Comparison of ENCODE assay signal across 15 mouse cellular contexts in the genomic region with DNA sequence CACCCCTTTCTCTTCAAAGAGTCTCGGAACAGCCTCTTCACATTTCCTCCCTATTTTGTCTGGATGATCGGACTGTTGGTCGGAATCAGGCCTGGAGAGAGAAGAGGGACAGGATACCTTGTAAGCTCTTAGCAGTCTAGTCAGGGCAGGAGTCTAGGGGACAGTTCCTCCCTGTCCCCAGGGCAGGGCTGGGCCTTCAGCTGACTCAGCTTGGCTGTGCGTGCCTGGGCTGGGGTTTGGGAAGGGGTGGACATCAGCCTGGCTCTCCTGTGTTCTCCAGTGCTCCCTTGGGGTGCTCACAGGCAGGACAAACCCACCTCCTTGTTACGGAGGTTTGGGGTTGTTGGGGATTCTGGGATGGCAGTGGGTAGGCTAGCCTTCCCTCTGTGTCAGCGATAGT. TPM values are rescaled to one million over a fixed set of nuclear protein-coding genes. Genes with fewer than 3 reads are reported as not detected.
DNase-seq lines count a peak whose midpoint lies in the region; ATAC-seq and TF ChIP-seq lines count a peak whose summit lies in the region.
"Had no signal": no experiment of that assay in that cellular context is flagged by ENCODE, and none has a peak within 500 bp of the region (broad histone marks: within the 10 kb centered on the region; RNA-seq: fewer than 3 reads in every experiment).

No protein-coding gene starts in this region.

- H3K27ac ChIP-seq in kidney, embryonic 15.5 days = 0 out of 2 replicates have a peak overlapping the region, but pooled peaks have one; percentile 54
- peak overlapping the region; percentile 71 for H3K27ac ChIP-seq in lung, postnatal 0 days (ENCODE audit: low read length)
- H3K27ac ChIP-seq in liver, embryonic 16.5 days (ENCODE audit: low read length) = peak overlapping the region; percentile 75
- H3K27ac ChIP-seq: forebrain, embryonic 15.5 days; hindbrain, embryonic 15.5 days had no signal

- 0 out of 2 replicates have a peak overlapping the region, but pooled peaks have one; percentile 10 for H3K9ac ChIP-seq in kidney, embryonic 15.5 days
- no peak overlapping the region for H3K9ac ChIP-seq in lung, postnatal 0 days (replicated peaks; ENCODE audit: low read depth)
- no peak overlapping the region for H3K9ac ChIP-seq in liver, embryonic 16.5 days (ENCODE audit: low read depth, low read length)
- H3K9ac ChIP-seq: forebrain, embryonic 15.5 days; hindbrain, embryonic 15.5 days had no signal

- no peak overlapping the region; the same call in 1 of the 2 replicates for H3K4me3 ChIP-seq in kidney, embryonic 15.5 days (replicated peaks)
- no peak overlapping the region for H3K4me3 ChIP-seq in lung, postnatal 0 days (ENCODE audit: low read depth, low read length)
- no peak overlapping the region for H3K4me3 ChIP-seq in liver, embryonic 16.5 days (ENCODE audit: low read depth, low read length)
- H3K4me3 ChIP-seq: erythroblast, embryonic 14.5 days; forebrain, embryonic 15.5 days; hindbrain, embryonic 15.5 days; myocyte had no signal

- no peak for DNase-seq in kidney, postnatal 14 days
- DNase-seq in lung, postnatal 0 days (ENCODE audit: low spot score) = no peak
- DNase-seq in lung, postnatal 25 days (ENCODE audit: low spot score) = no peak
- no peak for DNase-seq in right cerebral cortex, adult 2 months (ENCODE audit: low spot score in 2 of 2)
- no peak for DNase-seq in thymus, postnatal 10 days (ENCODE audit: low spot score in 2 of 2)
- DNase-seq: adrenal gland, postnatal 10 days; cerebellum, adult 8-10 months; thymus, adult 18-20 months had no signal

- TF ChIP-seq CTCF in lung, postnatal 0 days (IDR thresholded peaks at IDR 0.05) = no peak

- no peak for ATAC-seq in kidney, embryonic 15.5 days (replicated peaks; ENCODE audit: low FRiP score)
- no peak for ATAC-seq in lung, postnatal 0 days
- no peak for ATAC-seq in liver, embryonic 16.5 days (ENCODE audit: low read depth)
- ATAC-seq: forebrain, embryonic 15.5 days had no signal

- no peak for TF ChIP-seq EP300 in lung, postnatal 0 days (IDR thresholded peaks at IDR 0.05)

- peaks cover 30% of the 10 kb centered on the region for H3K27me3 ChIP-seq in kidney, embryonic 15.5 days
- no peaks in the 10 kb centered on the region for H3K27me3 ChIP-seq in lung, postnatal 0 days (replicated peaks; ENCODE audit: insufficient read depth, low read length)
- H3K27me3 ChIP-seq in liver, embryonic 16.5 days (ENCODE audit: control insufficient read depth, insufficient read depth, low read depth, low read length) = peaks cover 23% of the 10 kb centered on the region

- H3K4me1 ChIP-seq in kidney, embryonic 15.5 days = peaks cover 47% of the 10 kb centered on the region
- peaks cover 14% of the 10 kb centered on the region; the same call in 1 of the 2 replicates for H3K4me1 ChIP-seq in lung, postnatal 0 days (ENCODE audit: insufficient read depth, low read depth, low read length)
- peaks cover 11% of the 10 kb centered on the region; the same call in 1 of the 2 replicates for H3K4me1 ChIP-seq in liver, embryonic 16.5 days (ENCODE audit: control insufficient read depth, low read depth, low read length)

- no peaks in the 10 kb centered on the region for H3K36me3 ChIP-seq in kidney, embryonic 15.5 days
- H3K36me3 ChIP-seq in lung, postnatal 0 days (ENCODE audit: insufficient read depth, low read length) = no peaks in the 10 kb centered on the region
- H3K36me3 ChIP-seq in liver, embryonic 16.5 days (ENCODE audit: control insufficient read depth, insufficient read depth) = no peaks in the 10 kb centered on the region
- H3K36me3 ChIP-seq: forebrain, embryonic 15.5 days; hindbrain, embryonic 15.5 days had no signal

- no peaks in the 10 kb centered on the region for H3K9me3 ChIP-seq in kidney, embryonic 15.5 days (replicated peaks)
- no peaks in the 10 kb centered on the region for H3K9me3 ChIP-seq in lung, postnatal 0 days (ENCODE audit: low read length)
- no peaks in the 10 kb centered on the region for H3K9me3 ChIP-seq in liver, embryonic 16.5 days (replicated peaks; ENCODE audit: control insufficient read depth, low read length)
- H3K9me3 ChIP-seq: forebrain, embryonic 15.5 days; hindbrain, embryonic 15.5 days had no signal

- H3K4me2 ChIP-seq in kidney, embryonic 15.5 days = peak overlapping the region; percentile 16; the same call in 1 of the 2 replicates
- H3K4me2 ChIP-seq in lung, postnatal 0 days (replicated peaks; ENCODE audit: low read depth, low read length) = peak overlapping the region; percentile 74
- peak overlapping the region; percentile 28; the same call in 1 of the 2 replicates for H3K4me2 ChIP-seq in liver, embryonic 16.5 days (ENCODE audit: low read depth, low read length)
- H3K4me2 ChIP-seq: forebrain, embryonic 15.5 days; hindbrain, embryonic 15.5 days; midbrain, embryonic 11.5 days had no signal

- 71% methylated on average over 6 of the region's 6 CpGs for WGBS in kidney, embryonic 15.5 days
- whole genome bisulfite sequencing in lung, postnatal 0 days = 65% methylated on average over 6 of the region's 6 CpGs
- WGBS in liver, embryonic 16.5 days (ENCODE audit: insufficient replicate concordance) = 55% methylated on average over 6 of the region's 6 CpGs

RNA-seq across cellular contexts. Expression of gene 1700001C19Rik, which starts 1.4 kb away (rescaled TPM):
- polyA plus RNA-seq in kidney, embryonic 15.5 days (2015; fragmentation: Nextera tagmentation; extraction: Ambion mirVana) = 0.26 and 0.46 TPM in 2 replicates
- 0.15 and 0.44 TPM in 2 replicates for polyA plus RNA-seq in lung, postnatal 0 days (2015; fragmentation: Nextera tagmentation; extraction: Ambion mirVana)
- 1.7 and 2.3 TPM in 2 replicates for polyA plus RNA-seq in liver, embryonic 16.5 days (2015; fragmentation: Nextera tagmentation; extraction: Ambion mirVana)
- polyA plus RNA-seq: erythroblast, embryonic 14.5 days; myocyte had no signal

RNA-seq across cellular contexts. Expression of gene AI661453, which starts 2.2 kb away (rescaled TPM):
- 1.7 and 2.1 TPM in 2 replicates for polyA plus RNA-seq in kidney, embryonic 15.5 days (2015; fragmentation: Nextera tagmentation; extraction: Ambion mirVana)
- polyA plus RNA-seq in lung, postnatal 0 days (2015; fragmentation: Nextera tagmentation; extraction: Ambion mirVana) = 2.8 and 3.3 TPM in 2 replicates
- 0.60 and 0.77 TPM in 2 replicates for polyA plus RNA-seq in liver, embryonic 16.5 days (2015; fragmentation: Nextera tagmentation; extraction: Ambion mirVana)
- polyA plus RNA-seq: erythroblast, embryonic 14.5 days had no signal

RNA-seq across cellular contexts. Expression of gene Guca1a, which starts 38.2 kb away (rescaled TPM):
- polyA plus RNA-seq in kidney, embryonic 15.5 days (2015; fragmentation: Nextera tagmentation; extraction: Ambion mirVana) = 1.6 and 2.6 TPM in 2 replicates
- polyA plus RNA-seq in lung, postnatal 0 days (2015; fragmentation: Nextera tagmentation; extraction: Ambion mirVana) = 1.9 and 2.0 TPM in 2 replicates
- 0.97 and 2.0 TPM in 2 replicates for polyA plus RNA-seq in liver, embryonic 16.5 days (2015; fragmentation: Nextera tagmentation; extraction: Ambion mirVana)
- polyA plus RNA-seq: erythroblast, embryonic 14.5 days had no signal

RNA-seq across cellular contexts. Expression of gene Guca1b, which starts 53.4 kb away (rescaled TPM):
- polyA plus RNA-seq in kidney, embryonic 15.5 days (2015; fragmentation: Nextera tagmentation; extraction: Ambion mirVana) = 1.9 and 2.3 TPM in 2 replicates
- 0.23 and 0.43 TPM in 2 replicates for polyA plus RNA-seq in lung, postnatal 0 days (2015; fragmentation: Nextera tagmentation; extraction: Ambion mirVana)
- 0.14 and 0.39 TPM in 2 replicates for polyA plus RNA-seq in liver, embryonic 16.5 days (2015; fragmentation: Nextera tagmentation; extraction: Ambion mirVana)
- polyA plus RNA-seq: erythroblast, embryonic 14.5 days had no signal

Comparison
In these comparisons a context has a peak if more than half of its experiments do, and no peak if none do; other contexts are left out.
1. H3K4me2 ChIP-seq: peak in every context shown above with its lines; median percentile 74 in lung, postnatal 0 days; 28 in liver, embryonic 16.5 days; 16 in kidney, embryonic 15.5 days.